Mouse (Mus musculus) kidney, postnatal 0 days (tissue): ENCODE data around the gene Hoxb6. TPM values are rescaled to one million over a fixed set of nuclear protein-coding genes. Genes with fewer than 3 reads are reported as not detected.

ENCODE experiments used
- ATAC-seq: fragments of 200-750 bp; cut with Nextera tagmentation; replicated peaks from 2 replicates; pipeline ENCODE4 v1.8.0; 2017; ENCODE audit warnings: low read depth, moderate number of reproducible peaks, moderate TSS enrichment, moderate library complexity; ENCODE audit not compliant: low FRiP score
- DNase-seq: peaks from one replicate; pipeline ENCODE4 v3.0.0-alpha.2; 2016; ENCODE audit warnings: low spot score
- H3K27ac ChIP-seq: fragments of 300-500 bp; sonication (generic); 2 replicates; pipeline ENCODE4 v1.5.1; 2014; ENCODE audit warnings: mild to moderate bottlenecking
- H3K27me3 ChIP-seq: fragments of 300-500 bp; sonication (generic); 2 replicates; pipeline ENCODE4 v1.6.1; 2014; ENCODE audit warnings: low read length, mixed read lengths; ENCODE audit not compliant: insufficient read depth
- H3K36me3 ChIP-seq: fragments of 300-500 bp; sonication (generic); 2 replicates; pipeline ENCODE4 v1.6.1; 2014; ENCODE audit warnings: low read length, mixed read lengths; ENCODE audit not compliant: insufficient read depth
- H3K4me1 ChIP-seq: fragments of 300-500 bp; sonication (generic); replicated peaks from 2 replicates; pipeline ENCODE4 v1.6.1; 2014; ENCODE audit warnings: antibody characterized with exemption, low read length, mixed read lengths; ENCODE audit not compliant: insufficient read depth
- H3K4me2 ChIP-seq: fragments of 300-500 bp; sonication (generic); 2 replicates; pipeline ENCODE4 v1.6.1; 2014; ENCODE audit warnings: mild to moderate bottlenecking, low read length, moderate library complexity, mixed read lengths
- H3K4me3 ChIP-seq: fragments of 300-500 bp; sonication (generic); replicated peaks from 2 replicates; pipeline ENCODE4 v1.5.1; 2014; ENCODE audit warnings: low read depth, low read length
- H3K9ac ChIP-seq: fragments of 300-500 bp; sonication (generic); 2 replicates; pipeline ENCODE4 v1.6.1; 2014; ENCODE audit warnings: low read depth, low read length
- H3K9me3 ChIP-seq: fragments of 300-500 bp; sonication (generic); replicated peaks from 2 replicates; pipeline ENCODE4 v1.6.1; 2016; ENCODE audit warnings: low read length, inconsistent platforms, mixed read lengths
- CTCF ChIP-seq: IDR thresholded peaks from 2 replicates; pipeline ENCODE4 v1.5.1; 2016; ENCODE audit warnings: antibody characterized with exemption, low read depth, mild to moderate bottlenecking, moderate library complexity
- WGBS: fragments of 180-500 bp; shearing (Covaris S2); extraction: QIAGEN DNeasy Blood & Tissue Kit; methylation state at CpG from one replicate; pipeline ENCODE4 v1.1.7; 2014; 5-methylcytosine and 5-hydroxymethylcytosine counted together
- polyA plus RNA-seq: library from polyadenylated mRNA; unstranded; fragments of >200 nt; fragmentation: Nextera tagmentation; extraction: Ambion mirVana; gene quantifications from 2 replicates; pipeline ENCODE4 v1.2.1, GENCODE M21; 2015

The Hoxb6 gene
- polyA plus RNA-seq, 1 experiment from 2014 or later, result 45.0 TPM

DNA sequence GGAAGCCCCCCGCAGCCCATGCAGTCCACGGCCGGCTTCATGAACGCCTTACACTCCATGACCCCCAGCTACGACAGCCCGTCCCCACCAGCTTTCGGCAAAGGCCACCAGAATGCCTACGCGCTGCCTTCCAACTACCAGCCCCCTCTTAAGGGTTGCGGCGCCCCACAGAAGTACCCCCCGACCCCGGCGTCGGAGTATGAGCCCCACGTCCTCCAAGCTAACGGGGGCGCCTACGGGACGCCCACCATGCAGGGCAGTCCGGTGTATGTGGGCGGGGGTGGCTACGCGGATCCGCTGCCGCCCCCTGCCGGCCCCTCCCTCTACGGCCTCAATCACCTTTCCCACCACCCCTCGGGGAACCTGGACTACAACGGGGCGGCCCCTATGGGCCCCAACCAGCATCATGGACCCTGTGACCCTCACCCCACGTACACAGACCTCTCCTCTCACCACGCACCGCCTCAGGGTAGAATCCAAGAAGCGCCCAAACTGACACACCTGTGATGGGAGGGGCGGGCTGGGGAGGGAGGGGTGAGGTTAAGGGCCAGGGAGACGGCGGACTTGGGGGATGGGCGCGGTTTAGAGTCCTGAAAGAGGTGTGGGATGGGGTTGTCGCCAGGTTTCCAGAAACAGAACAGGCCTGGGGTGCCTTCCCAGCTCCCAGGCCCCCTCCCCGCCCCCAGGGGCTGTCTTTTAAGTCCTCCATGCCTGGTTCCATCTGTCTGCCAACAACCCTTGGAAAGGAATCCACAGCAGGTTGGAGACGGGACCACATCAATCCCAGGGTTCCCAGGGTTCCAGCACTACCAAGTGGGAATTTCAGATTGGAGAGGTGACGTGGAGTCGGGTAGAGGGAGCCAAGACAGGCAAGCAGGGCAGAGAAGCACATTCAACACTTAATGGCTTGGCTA lies 53.9 kb downstream of the Hoxb6 start:
- DNase-seq, result peak; percentile 56

GRCm38 (mm10) chr11:96346916-96347520 lies 54.7 kb downstream of the Hoxb6 start:
- Histone ChIP-seq H3K4me1 (peaks cover 57% of the 10 kb centered on the region), H3K9me3 (no peaks in the 10 kb centered on the region), H3K4me3 (no peak overlapping the region), H3K27me3 (no peaks in the 10 kb centered on the region), H3K9ac (peak overlapping the region; percentile 55; the same call in 1 of the 2 replicates), H3K36me3 (peaks cover 20% of the 10 kb centered on the region), H3K27ac (peak overlapping the region; percentile 95), H3K4me2 (peak overlapping the region; percentile 82)
- TF ChIP-seq CTCF, result no peak
- 39% methylated on average over 5 of the region's 5 CpGs for WGBS
- DNase-seq, result peak; percentile 54
- no peak for ATAC-seq

More for the DNA sequence above, 53.9 kb downstream of the Hoxb6 start:
- H3K27me3 ChIP-seq, result no peaks in the 10 kb centered on the region
- H3K4me2 ChIP-seq, result peak overlapping the region; percentile 82
- peak; percentile 40 for TF ChIP-seq CTCF
- peaks cover 62% of the 10 kb centered on the region for H3K4me1 ChIP-seq
- peak; percentile 29; the same call in 1 of the 2 replicates for ATAC-seq
- H3K9ac ChIP-seq, result peak overlapping the region; percentile 55
- peaks cover 20% of the 10 kb centered on the region for H3K36me3 ChIP-seq
- H3K4me3 ChIP-seq, result peak overlapping the region; percentile 25
- H3K27ac ChIP-seq, result peak overlapping the region; percentile 95
- 19% methylated on average over 45 of the region's 45 CpGs for WGBS
- H3K9me3 ChIP-seq, result no peaks in the 10 kb centered on the region

DNA sequence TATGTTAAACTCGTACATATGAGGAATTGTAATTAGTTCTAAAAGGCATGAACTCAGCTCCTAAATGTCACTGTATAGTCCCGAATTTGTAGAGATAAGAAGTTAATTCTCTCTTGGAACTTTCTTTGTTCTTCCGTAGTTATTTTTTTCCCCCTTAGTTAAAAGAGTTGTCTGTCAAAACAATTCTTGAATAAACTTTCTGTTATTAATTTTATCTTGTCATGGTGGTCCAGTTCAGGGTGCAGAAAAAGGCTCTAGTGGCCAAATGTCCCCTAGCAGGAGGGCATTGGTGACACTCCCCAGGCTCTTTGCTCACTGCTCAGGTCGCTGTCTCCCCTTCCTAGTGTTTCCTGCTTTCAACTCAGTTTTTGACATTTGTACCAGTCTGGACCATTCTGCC lies 55.4 kb downstream of the Hoxb6 start:
- no peak for ATAC-seq
- H3K9ac ChIP-seq, result no peak overlapping the region
- 12% methylated on average over 4 of the region's 4 CpGs for WGBS
- no peak for TF ChIP-seq CTCF
- peaks cover 20% of the 10 kb centered on the region for H3K36me3 ChIP-seq
- peak; percentile 64 for DNase-seq
- H3K4me3 ChIP-seq, result no peak overlapping the region
- no peaks in the 10 kb centered on the region for H3K9me3 ChIP-seq
- H3K27me3 ChIP-seq, result no peaks in the 10 kb centered on the region
- H3K27ac ChIP-seq, result peak overlapping the region; percentile 98
- peak overlapping the region; percentile 49 for H3K4me2 ChIP-seq
- peaks cover 57% of the 10 kb centered on the region for H3K4me1 ChIP-seq

GRCm38 (mm10) chr11:96348141-96348928 lies 56.1 kb downstream of the Hoxb6 start:
- 17% methylated on average over 21 of the region's 21 CpGs for WGBS

GRCm38 (mm10) chr11:96348988-96349387 lies 56.7 kb downstream of the Hoxb6 start:
- WGBS, result 20% methylated on average over 3 of the region's 3 CpGs
- Histone ChIP-seq H3K9me3 (no peaks in the 10 kb centered on the region), H3K27me3 (no peaks in the 10 kb centered on the region), H3K4me3 (no peak overlapping the region), H3K9ac (peak overlapping the region; percentile 46), H3K4me2 (peak overlapping the region; percentile 49), H3K27ac (peak overlapping the region; percentile 98), H3K36me3 (peaks cover 22% of the 10 kb centered on the region), H3K4me1 (peaks cover 52% of the 10 kb centered on the region)
- TF ChIP-seq CTCF, result no peak
- ATAC-seq (no peak), DNase-seq (peak; percentile 75)

More at GRCm38 (mm10) chr11:96348141-96348928, 56.1 kb downstream of the Hoxb6 start:
- DNase-seq, result peak; percentile 88
- Histone ChIP-seq H3K27me3 (no peaks in the 10 kb centered on the region), H3K9me3 (no peaks in the 10 kb centered on the region), H3K27ac (peak overlapping the region; percentile 98), H3K9ac (peak overlapping the region; percentile 48; the same call in 1 of the 2 replicates), H3K4me2 (peak overlapping the region; percentile 49), H3K36me3 (peaks cover 23% of the 10 kb centered on the region), H3K4me1 (peaks cover 57% of the 10 kb centered on the region), H3K4me3 (no peak overlapping the region)
- no peak for TF ChIP-seq CTCF
- no peak for ATAC-seq
